In the genomic region with DNA sequence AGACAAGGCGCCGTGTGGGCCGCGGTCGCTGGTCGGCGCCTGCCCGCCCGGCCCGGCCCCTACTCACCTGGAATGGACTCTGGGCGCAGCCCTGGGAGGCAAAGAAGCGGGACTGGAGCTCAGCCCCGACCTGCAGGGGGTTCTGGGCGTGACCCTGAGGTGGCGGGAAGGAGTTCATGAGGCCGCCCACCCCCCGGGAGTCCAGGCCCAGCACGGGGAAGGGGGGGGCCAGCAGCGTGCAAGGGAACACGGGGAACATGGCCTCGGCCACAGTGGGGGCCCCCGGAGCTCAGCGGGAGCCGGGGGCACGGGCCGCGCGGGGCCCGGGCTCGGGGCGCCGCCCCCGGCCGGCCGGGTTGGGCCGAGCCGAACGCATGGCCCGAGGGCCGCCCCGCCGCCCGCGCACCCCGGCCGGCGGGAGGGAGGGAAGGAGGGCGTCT, we compare ENCODE assay signal across 8 mouse cellular contexts. TPM values are rescaled to one million over a fixed set of nuclear protein-coding genes. Genes with fewer than 3 reads are reported as not detected.
A peak's percentile ranks its signal among the peaks of the same experiment; 100 is the strongest.
DNase-seq lines count a peak whose midpoint lies in the region; ATAC-seq and TF ChIP-seq lines count a peak whose summit lies in the region.

No protein-coding gene starts in this region.

- H3K27ac ChIP-seq in left cerebral cortex, adult 2 months: peak overlapping the region; percentile 97
- peak overlapping the region; percentile 99 for H3K27ac ChIP-seq in forebrain, postnatal 0 days (ENCODE audit: low read depth, low read length)
- H3K27ac ChIP-seq in hindbrain, embryonic 16.5 days (ENCODE audit: low read depth, low read length): peak overlapping the region; percentile 100
- H3K27ac ChIP-seq in limb, embryonic 15.5 days: peak overlapping the region; percentile 98
- peak overlapping the region; percentile 100 for H3K27ac ChIP-seq in midbrain, embryonic 16.5 days (ENCODE audit: low read length)

- TF ChIP-seq CTCF in left cerebral cortex, adult 2 months (IDR thresholded peaks at IDR 0.05): no peak
- TF ChIP-seq CTCF in forebrain, postnatal 0 days (IDR thresholded peaks at IDR 0.05; ENCODE audit: low read depth): no peak

- no peaks in the 10 kb centered on the region for H3K27me3 ChIP-seq in forebrain, postnatal 0 days (ENCODE audit: insufficient read depth, low read length)
- no peaks in the 10 kb centered on the region for H3K27me3 ChIP-seq in hindbrain, embryonic 16.5 days (replicated peaks; ENCODE audit: control insufficient read depth, insufficient read depth, low read length)
- H3K27me3 ChIP-seq in limb, embryonic 15.5 days: no peaks in the 10 kb centered on the region
- H3K27me3 ChIP-seq in midbrain, embryonic 16.5 days (ENCODE audit: control insufficient read depth, insufficient read depth, low read depth, low read length): no peaks in the 10 kb centered on the region

- H3K36me3 ChIP-seq in forebrain, postnatal 0 days (ENCODE audit: insufficient read depth): peaks cover 17% of the 10 kb centered on the region
- H3K36me3 ChIP-seq in hindbrain, embryonic 16.5 days (ENCODE audit: control insufficient read depth, insufficient read depth, low read length): peaks cover 14% of the 10 kb centered on the region; the same call in 1 of the 2 replicates
- peaks cover 49% of the 10 kb centered on the region for H3K36me3 ChIP-seq in limb, embryonic 15.5 days
- H3K36me3 ChIP-seq in midbrain, embryonic 16.5 days (ENCODE audit: control insufficient read depth, insufficient read depth, low read length): peaks cover 10% of the 10 kb centered on the region

- H3K4me2 ChIP-seq in forebrain, postnatal 0 days (ENCODE audit: low read depth): peak overlapping the region; percentile 87
- H3K4me2 ChIP-seq in hindbrain, embryonic 16.5 days (ENCODE audit: low read length): peak overlapping the region; percentile 95
- peak overlapping the region; percentile 82 for H3K4me2 ChIP-seq in limb, embryonic 15.5 days
- peak overlapping the region; percentile 97 for H3K4me2 ChIP-seq in midbrain, embryonic 16.5 days (ENCODE audit: low read length)

- peaks cover 28% of the 10 kb centered on the region for H3K4me1 ChIP-seq in forebrain, postnatal 0 days (ENCODE audit: insufficient read depth)
- H3K4me1 ChIP-seq in hindbrain, embryonic 16.5 days (ENCODE audit: control insufficient read depth, insufficient read depth, low read depth, low read length): peaks cover 37% of the 10 kb centered on the region
- peaks cover 44% of the 10 kb centered on the region for H3K4me1 ChIP-seq in limb, embryonic 15.5 days
- peaks cover 44% of the 10 kb centered on the region for H3K4me1 ChIP-seq in midbrain, embryonic 16.5 days (ENCODE audit: control insufficient read depth, insufficient read depth, low read length)

- peak; percentile 1; the same call in 1 of the 2 replicates for ATAC-seq in forebrain, postnatal 0 days
- ATAC-seq in hindbrain, embryonic 16.5 days: peak; percentile 5; the same call in 1 of the 2 replicates
- peak; percentile 27 for ATAC-seq in limb, embryonic 15.5 days (ENCODE audit: insufficient number of reproducible peaks, low FRiP score, low TSS enrichment, low read depth)
- ATAC-seq in midbrain, embryonic 16.5 days: 0 out of 2 replicates have a peak, but pooled peaks have one; percentile 4

- peak; percentile 62 to 69 for DNase-seq in left cerebral cortex, adult 2 months (ENCODE audit: extremely low spot score in 1 of 2, low spot score in 2 of 2)
- no peak for DNase-seq in left cerebral cortex, adult 9 months (ENCODE audit: low spot score in 2 of 2)
- peak; percentile 89 for DNase-seq in cerebellum, adult 11-12 months
- peak; percentile 58 for DNase-seq in forebrain, postnatal 0 days
- DNase-seq in testis, postnatal 14 days (ENCODE audit: low spot score): peak; percentile 86

- no peaks in the 10 kb centered on the region for H3K9me3 ChIP-seq in forebrain, postnatal 0 days (ENCODE audit: low read length)
- no peaks in the 10 kb centered on the region for H3K9me3 ChIP-seq in hindbrain, embryonic 16.5 days (ENCODE audit: control insufficient read depth, low read length)
- H3K9me3 ChIP-seq in limb, embryonic 15.5 days: no peaks in the 10 kb centered on the region
- H3K9me3 ChIP-seq in midbrain, embryonic 16.5 days (replicated peaks; ENCODE audit: control insufficient read depth, low read length, poor library complexity, severe bottlenecking): no peaks in the 10 kb centered on the region

- H3K4me3 ChIP-seq in left cerebral cortex, adult 2 months: peak overlapping the region; percentile 56
- H3K4me3 ChIP-seq in forebrain, postnatal 0 days (ENCODE audit: low read depth, low read length): peak overlapping the region; percentile 97
- H3K4me3 ChIP-seq in hindbrain, embryonic 16.5 days (ENCODE audit: low read length): peak overlapping the region; percentile 91
- H3K4me3 ChIP-seq in limb, embryonic 15.5 days: peak overlapping the region; percentile 88
- H3K4me3 ChIP-seq in midbrain, embryonic 16.5 days (ENCODE audit: low read depth, low read length): peak overlapping the region; percentile 91

- peak overlapping the region; percentile 98 for H3K9ac ChIP-seq in forebrain, postnatal 0 days
- peak overlapping the region; percentile 97 for H3K9ac ChIP-seq in hindbrain, embryonic 16.5 days (ENCODE audit: low read depth, low read length)
- peak overlapping the region; percentile 97 for H3K9ac ChIP-seq in limb, embryonic 15.5 days
- peak overlapping the region; percentile 100 for H3K9ac ChIP-seq in midbrain, embryonic 16.5 days (ENCODE audit: low read depth, low read length)

- intact Hi-C loops in left cerebral cortex, adult 2 months (cut with DNase I): loop anchor here (2.0 to 5.0 kb wide), 2 partner anchors 75 to 144 kb away; a partner anchor contains a TSS

- WGBS in forebrain, postnatal 0 days: 9% methylated on average over 9 of the region's 48 CpGs
- WGBS in hindbrain, embryonic 16.5 days: 0% methylated on average over 24 of the region's 48 CpGs
- WGBS in limb, embryonic 15.5 days: under 1% methylated on average over 44 of the region's 48 CpGs
- under 1% methylated on average over 28 of the region's 48 CpGs for WGBS in midbrain, embryonic 16.5 days

RNA-seq across cellular contexts. Expression of a gene that starts 0.7 kb away (rescaled TPM):
- total RNA-seq in left cerebral cortex, adult 2 months (2021): 100 to 1,000 TPM; 210 to 221 TPM
- total RNA-seq in forebrain, postnatal 0 days (2014; rRNA removed): 176 and 200 TPM in 2 replicates
- polyA plus RNA-seq in forebrain, postnatal 0 days (2015; fragmentation: Nextera tagmentation; extraction: Ambion mirVana): 69.5 and 73.9 TPM in 2 replicates
- 53.9 and 55.0 TPM in 2 replicates for polyA plus RNA-seq in hindbrain, embryonic 16.5 days (2015; fragmentation: Nextera tagmentation; extraction: Ambion mirVana)
- 49.8 and 54.8 TPM in 2 replicates for polyA plus RNA-seq in limb, embryonic 15.5 days (2015; fragmentation: Nextera tagmentation; extraction: Ambion mirVana)
- 46.7 and 51.5 TPM in 2 replicates for polyA plus RNA-seq in midbrain, embryonic 16.5 days (2015; fragmentation: Nextera tagmentation; extraction: Ambion mirVana)

RNA-seq across cellular contexts. Expression of a gene that starts 5.2 kb away (rescaled TPM):
- total RNA-seq in left cerebral cortex, adult 2 months (2021): 100 to 1,000 TPM; 214 to 216 TPM
- total RNA-seq in forebrain, postnatal 0 days (2014; rRNA removed): 68.2 and 77.8 TPM in 2 replicates
- 84.1 and 84.3 TPM in 2 replicates for polyA plus RNA-seq in forebrain, postnatal 0 days (2015; fragmentation: Nextera tagmentation; extraction: Ambion mirVana)
- polyA plus RNA-seq in hindbrain, embryonic 16.5 days (2015; fragmentation: Nextera tagmentation; extraction: Ambion mirVana): 71.4 and 84.6 TPM in 2 replicates
- polyA plus RNA-seq in limb, embryonic 15.5 days (2015; fragmentation: Nextera tagmentation; extraction: Ambion mirVana): 16.5 and 17.5 TPM in 2 replicates
- 40.9 and 63.3 TPM in 2 replicates for polyA plus RNA-seq in midbrain, embryonic 16.5 days (2015; fragmentation: Nextera tagmentation; extraction: Ambion mirVana)

RNA-seq across cellular contexts. Expression of a gene that starts 5.3 kb away (rescaled TPM):
- total RNA-seq in left cerebral cortex, adult 2 months (2021): 10 to 100 TPM; 61.0 to 66.3 TPM
- 49.1 and 53.6 TPM in 2 replicates for total RNA-seq in forebrain, postnatal 0 days (2014; rRNA removed)
- polyA plus RNA-seq in forebrain, postnatal 0 days (2015; fragmentation: Nextera tagmentation; extraction: Ambion mirVana): 36.7 and 42.2 TPM in 2 replicates
- 47.5 and 81.5 TPM in 2 replicates for polyA plus RNA-seq in hindbrain, embryonic 16.5 days (2015; fragmentation: Nextera tagmentation; extraction: Ambion mirVana)
- 28.9 and 58.2 TPM in 2 replicates for polyA plus RNA-seq in limb, embryonic 15.5 days (2015; fragmentation: Nextera tagmentation; extraction: Ambion mirVana)
- polyA plus RNA-seq in midbrain, embryonic 16.5 days (2015; fragmentation: Nextera tagmentation; extraction: Ambion mirVana): 30.9 and 61.5 TPM in 2 replicates

RNA-seq across cellular contexts. Expression of a gene that starts 9.0 kb away (rescaled TPM):
- total RNA-seq in left cerebral cortex, adult 2 months (2021): 10 to 100 TPM; 15.1 to 27.1 TPM
- total RNA-seq in forebrain, postnatal 0 days (2014; rRNA removed): 19.2 and 21.9 TPM in 2 replicates
- polyA plus RNA-seq in forebrain, postnatal 0 days (2015; fragmentation: Nextera tagmentation; extraction: Ambion mirVana): 18.1 and 31.6 TPM in 2 replicates
- polyA plus RNA-seq in hindbrain, embryonic 16.5 days (2015; fragmentation: Nextera tagmentation; extraction: Ambion mirVana): 26.9 and 55.8 TPM in 2 replicates
- 46.7 and 85.6 TPM in 2 replicates for polyA plus RNA-seq in limb, embryonic 15.5 days (2015; fragmentation: Nextera tagmentation; extraction: Ambion mirVana)
- polyA plus RNA-seq in midbrain, embryonic 16.5 days (2015; fragmentation: Nextera tagmentation; extraction: Ambion mirVana): 33.8 and 62.5 TPM in 2 replicates

RNA-seq across cellular contexts. Expression of a gene that starts 9.9 kb away (rescaled TPM):
- 1 to 10 TPM in 1 of 2 experiments, not detected in 1; 1.2 TPM for total RNA-seq in left cerebral cortex, adult 2 months (2021)
- total RNA-seq in forebrain, postnatal 0 days (2014; rRNA removed): 3.8 TPM in 1 of 2 replicates, not detected in the other
- 1.0 TPM in 1 of 2 replicates, not detected in the other for polyA plus RNA-seq in forebrain, postnatal 0 days (2015; fragmentation: Nextera tagmentation; extraction: Ambion mirVana)
- polyA plus RNA-seq in hindbrain, embryonic 16.5 days (2015; fragmentation: Nextera tagmentation; extraction: Ambion mirVana): 0.31 TPM in 1 of 2 replicates, not detected in the other
- polyA plus RNA-seq in limb, embryonic 15.5 days (2015; fragmentation: Nextera tagmentation; extraction: Ambion mirVana): 0.63 and 1.8 TPM in 2 replicates
- 0.50 TPM in 1 of 2 replicates, not detected in the other for polyA plus RNA-seq in midbrain, embryonic 16.5 days (2015; fragmentation: Nextera tagmentation; extraction: Ambion mirVana)

Comparison
In these comparisons a context has a peak if more than half of its experiments do, and no peak if none do; other contexts are left out.
1. DNase-seq: peak in left cerebral cortex, adult 2 months (2 of 2), cerebellum, adult 11-12 months (single experiment), forebrain, postnatal 0 days (single experiment) and testis, postnatal 14 days (single experiment); none in left cerebral cortex, adult 9 months (0 of 2).
2. Peak in every context shown above with its lines, with median percentiles within 50 percentile points of each other: H3K27ac ChIP-seq, H3K4me3 ChIP-seq, ATAC-seq, H3K4me2 ChIP-seq and H3K9ac ChIP-seq.